Mouse (Mus musculus) kidney, embryonic 15.5 days (tissue): Measurements from ENCODE around the gene Zfp428. TPM values are rescaled to one million over a fixed set of nuclear protein-coding genes. Genes with fewer than 3 reads are reported as not detected.
A peak's percentile ranks its signal among the peaks of the same experiment; 100 is the strongest.
"Not testable (repeated sequence)": the region's sequence is repeated elsewhere in the genome, so short reads cannot be mapped to it uniquely, and the experiment has no call there.

Experiments
- ATAC-seq: fragments of 200-750 bp; cut with Nextera tagmentation; replicated peaks from 2 replicates; pipeline ENCODE4 v1.8.0; 2017; ENCODE audit warnings: moderate TSS enrichment; ENCODE audit not compliant: low FRiP score
- H3K27ac ChIP-seq: fragments of 300-500 bp; sonication (generic); 2 replicates; pipeline ENCODE4 v1.5.1; 2015; ENCODE audit warnings: mild to moderate bottlenecking, inconsistent platforms
- H3K27me3 ChIP-seq: fragments of 300-500 bp; sonication (generic); 2 replicates; pipeline ENCODE4 v1.6.1; 2015; ENCODE audit warnings: inconsistent platforms
- H3K36me3 ChIP-seq: fragments of 300-500 bp; sonication (generic); 2 replicates; pipeline ENCODE4 v1.6.1; 2015; ENCODE audit warnings: inconsistent platforms
- H3K4me1 ChIP-seq: fragments of 300-500 bp; sonication (generic); 2 replicates; pipeline ENCODE4 v1.6.1; 2015; ENCODE audit warnings: inconsistent platforms
- H3K4me2 ChIP-seq: fragments of 300-500 bp; sonication (generic); 2 replicates; pipeline ENCODE4 v1.6.1; 2015; ENCODE audit warnings: moderate library complexity, mild to moderate bottlenecking, inconsistent platforms
- H3K4me3 ChIP-seq: fragments of 300-500 bp; sonication (generic); replicated peaks from 2 replicates; pipeline ENCODE4 v1.5.1; 2015; ENCODE audit warnings: mild to moderate bottlenecking, inconsistent platforms
- H3K9ac ChIP-seq: fragments of 300-500 bp; sonication (generic); 2 replicates; pipeline ENCODE4 v1.6.1; 2015; ENCODE audit warnings: mild to moderate bottlenecking, inconsistent platforms
- H3K9me3 ChIP-seq: fragments of 300-500 bp; sonication (generic); replicated peaks from 2 replicates; pipeline ENCODE4 v1.6.1; 2016; ENCODE audit warnings: inconsistent platforms
- WGBS: fragments of 180-500 bp; shearing (Covaris S2); methylation state at CpG from one replicate; pipeline ENCODE4 v1.1.7; 2015; ENCODE audit warnings: mixed read lengths; 5-methylcytosine and 5-hydroxymethylcytosine counted together
- polyA plus RNA-seq: library from polyadenylated mRNA; unstranded; fragments of >200 nt; fragmentation: Nextera tagmentation; extraction: Ambion mirVana; gene quantifications from 2 replicates; pipeline ENCODE4 v1.2.1, GENCODE M21; 2015

Zfp428 gene
- polyA plus RNA-seq, 1 experiment from 2014 or later = 66.6 TPM

GRCm38 (mm10) chr7:24505447-24506064 lies 1.2 kb upstream of the Zfp428 start:
- Histone ChIP-seq H3K4me1 (peaks cover 40% of the 10 kb centered on the region), H3K4me3 (no peak overlapping the region), H3K9me3 (no peaks in the 10 kb centered on the region), H3K27ac (peak overlapping the region; percentile 98; the same call in 1 of the 2 replicates), H3K4me2 (peak overlapping the region; percentile 71; the same call in 1 of the 2 replicates), H3K9ac (peak overlapping the region; percentile 96; the same call in 1 of the 2 replicates), H3K36me3 (peaks cover 2% of the 10 kb centered on the region; the same call in 1 of the 2 replicates), H3K27me3 (peaks cover 19% of the 10 kb centered on the region)
- WGBS = 24% methylated on average over 15 of the region's 15 CpGs
- ATAC-seq = no peak

GRCm38 (mm10) chr7:24506065-24506459 lies 744 bp upstream of the Zfp428 start:
- peak overlapping the region; percentile 98 for H3K27ac ChIP-seq
- WGBS = 13% methylated on average over 3 of the region's 3 CpGs
- peak overlapping the region; percentile 71 for H3K4me2 ChIP-seq

GRCm38 (mm10) chr7:24506476-24506837 lies 349 bp upstream of the Zfp428 start:
- WGBS = under 1% methylated on average over 12 of the region's 12 CpGs
- peak overlapping the region; percentile 96 for H3K9ac ChIP-seq
- H3K4me3 ChIP-seq = peak overlapping the region; percentile 67
- peaks cover 11% of the 10 kb centered on the region for H3K27me3 ChIP-seq
- peaks cover 39% of the 10 kb centered on the region for H3K4me1 ChIP-seq
- peak overlapping the region; percentile 98 for H3K27ac ChIP-seq
- no peak; the same call in 1 of the 2 replicates for ATAC-seq
- H3K9me3 ChIP-seq = no peaks in the 10 kb centered on the region
- H3K4me2 ChIP-seq = peak overlapping the region; percentile 71
- peaks cover 10% of the 10 kb centered on the region for H3K36me3 ChIP-seq

More at GRCm38 (mm10) chr7:24506065-24506459, 744 bp upstream of the Zfp428 start:
- peaks cover 7% of the 10 kb centered on the region for H3K36me3 ChIP-seq
- H3K4me3 ChIP-seq = peak overlapping the region; percentile 67
- peaks cover 39% of the 10 kb centered on the region for H3K4me1 ChIP-seq
- ATAC-seq = no peak
- H3K9me3 ChIP-seq = no peaks in the 10 kb centered on the region
- H3K27me3 ChIP-seq = peaks cover 14% of the 10 kb centered on the region
- peak overlapping the region; percentile 96 for H3K9ac ChIP-seq

GRCm38 (mm10) chr7:24507726-24508114 lies 914 bp downstream of the Zfp428 start:
- peak; percentile 6; the same call in 1 of the 2 replicates for ATAC-seq
- peak overlapping the region; percentile 71 for H3K4me2 ChIP-seq

GRCm38 (mm10) chr7:24512355-24512754 lies 5.5 kb downstream of the Zfp428 start, which contains the start of gene AC161166.1:
AC161166.1 (minus strand) TSS chr7:24512455.
- ATAC-seq = no peak

More at GRCm38 (mm10) chr7:24507726-24508114, 914 bp downstream of the Zfp428 start:
- Histone ChIP-seq H3K9me3 (no peaks in the 10 kb centered on the region), H3K9ac (peak overlapping the region; percentile 96), H3K27ac (peak overlapping the region; percentile 98), H3K4me3 (peak overlapping the region; percentile 67), H3K36me3 (peaks cover 14% of the 10 kb centered on the region), H3K27me3 (peaks cover 3% of the 10 kb centered on the region; the same call in 1 of the 2 replicates), H3K4me1 (peaks cover 39% of the 10 kb centered on the region)
- WGBS = 1% methylated on average over 20 of the region's 20 CpGs

GRCm38 (mm10) chr7:24516319-24516718 lies 9.5 kb downstream of the Zfp428 start:
- WGBS = 74% methylated on average over 8 of the region's 8 CpGs
- not testable (repeated sequence) for ATAC-seq, H3K27me3 ChIP-seq, H3K4me2 ChIP-seq, H3K4me3 ChIP-seq, H3K9ac ChIP-seq, H3K9me3 ChIP-seq, H3K4me1 ChIP-seq, H3K27ac ChIP-seq
- peaks cover 28% of the 10 kb centered on the region for H3K36me3 ChIP-seq

More at GRCm38 (mm10) chr7:24512355-24512754, 5.5 kb downstream of the Zfp428 start, which contains the start of gene AC161166.1:
- no peak within 1 kb of the TSS for H3K4me3 ChIP-seq
- H3K27ac ChIP-seq = no peak within 1 kb of the TSS
- no peaks in the 10 kb centered on the region for H3K9me3 ChIP-seq
- H3K9ac ChIP-seq = no peak within 1 kb of the TSS
- peaks cover 37% of the 10 kb centered on the region for H3K36me3 ChIP-seq
- no peak within 1 kb of the TSS for H3K4me2 ChIP-seq
- peaks cover 11% of the 10 kb centered on the region for H3K4me1 ChIP-seq
- no peaks in the 10 kb centered on the region for H3K27me3 ChIP-seq
- WGBS = 87% methylated on average over 7 of the region's 7 CpGs

GRCm38 (mm10) chr7:24517077-24517476 lies 10.3 kb downstream of the Zfp428 start:
- ATAC-seq = no peak
- H3K4me1 ChIP-seq = no peaks in the 10 kb centered on the region
- H3K27me3 ChIP-seq = no peaks in the 10 kb centered on the region
- no peak overlapping the region for H3K9ac ChIP-seq
- H3K27ac ChIP-seq = no peak overlapping the region
- H3K4me3 ChIP-seq = no peak overlapping the region
- H3K36me3 ChIP-seq = peaks cover 25% of the 10 kb centered on the region
- WGBS = 53% methylated on average over 5 of the region's 5 CpGs
- no peaks in the 10 kb centered on the region for H3K9me3 ChIP-seq
- no peak overlapping the region for H3K4me2 ChIP-seq

GRCm38 (mm10) chr7:24517654-24518053 lies 10.8 kb downstream of the Zfp428 start:
- Histone ChIP-seq H3K9ac (no peak overlapping the region), H3K4me2 (no peak overlapping the region), H3K27me3 (no peaks in the 10 kb centered on the region), H3K27ac (no peak overlapping the region), H3K4me3 (no peak overlapping the region), H3K36me3 (peaks cover 23% of the 10 kb centered on the region), H3K9me3 (no peaks in the 10 kb centered on the region), H3K4me1 (no peaks in the 10 kb centered on the region)
- ATAC-seq = no peak
- 63% methylated on average over 6 of the region's 6 CpGs for WGBS

- peaks cover 18% of the 10 kb centered on the region for H3K36me3 ChIP-seq
- no peak for ATAC-seq
- no peak overlapping the region for H3K4me3 ChIP-seq
- WGBS = 55% methylated on average over 3 of the region's 3 CpGs
- no peak overlapping the region for H3K9ac ChIP-seq
- H3K27me3 ChIP-seq = no peaks in the 10 kb centered on the region
- no peaks in the 10 kb centered on the region for H3K9me3 ChIP-seq
- no peaks in the 10 kb centered on the region for H3K4me1 ChIP-seq
- H3K4me2 ChIP-seq = no peak overlapping the region
- H3K27ac ChIP-seq = no peak overlapping the region
These were observed 12.3 kb downstream of the Zfp428 start for GRCm38 (mm10) chr7:24519130-24519529.

GRCm38 (mm10) chr7:24520054-24520453 lies 13.2 kb downstream of the Zfp428 start:
- not testable (repeated sequence) for H3K4me1 ChIP-seq, H3K9me3 ChIP-seq, H3K4me3 ChIP-seq, H3K9ac ChIP-seq, ATAC-seq, H3K27me3 ChIP-seq, H3K4me2 ChIP-seq, H3K27ac ChIP-seq
- WGBS = 89% methylated on average over 10 of the region's 10 CpGs
- peaks cover 17% of the 10 kb centered on the region for H3K36me3 ChIP-seq

GRCm38 (mm10) chr7:24522805-24523204 lies 16.0 kb downstream of the Zfp428 start:
- H3K4me1 ChIP-seq = no peaks in the 10 kb centered on the region
- no peak overlapping the region for H3K4me3 ChIP-seq
- no peaks in the 10 kb centered on the region for H3K36me3 ChIP-seq
- no peak overlapping the region for H3K27ac ChIP-seq
- no peaks in the 10 kb centered on the region for H3K9me3 ChIP-seq
- 65% methylated on average over 5 of the region's 5 CpGs for WGBS
- no peak overlapping the region for H3K4me2 ChIP-seq
- no peak overlapping the region for H3K9ac ChIP-seq
- no peaks in the 10 kb centered on the region for H3K27me3 ChIP-seq
- ATAC-seq = no peak

GRCm38 (mm10) chr7:24523723-24524122 lies 16.9 kb downstream of the Zfp428 start:
- H3K4me2 ChIP-seq = no peak overlapping the region
- H3K27me3 ChIP-seq = no peaks in the 10 kb centered on the region
- H3K27ac ChIP-seq = no peak overlapping the region
- H3K4me1 ChIP-seq = no peaks in the 10 kb centered on the region
- H3K9me3 ChIP-seq = no peaks in the 10 kb centered on the region
- H3K4me3 ChIP-seq = no peak overlapping the region
- ATAC-seq = no peak
- no peaks in the 10 kb centered on the region for H3K36me3 ChIP-seq
- 77% methylated on average over 6 of the region's 6 CpGs for WGBS
- no peak overlapping the region for H3K9ac ChIP-seq
